Comparison of ENCODE assay signal across 8 mouse cellular contexts in genomic region chr14:55672741-55673060, GRCm38 (mm10). TPM values are rescaled to one million over a fixed set of nuclear protein-coding genes. Genes with fewer than 3 reads are reported as not detected.
DNase-seq lines count a peak whose midpoint lies in the region; ATAC-seq and TF ChIP-seq lines count a peak whose summit lies in the region.

No protein-coding gene starts in this region.

- DNase-seq in heart, postnatal 4 days = no peak
- no peak for DNase-seq in liver, embryonic 13.5 days
- DNase-seq in thymus, adult 2 months = no peak
- DNase-seq in adrenal gland, adult 2 months = no peak
- no peak for DNase-seq in gastrocnemius, postnatal 36 days

- no peaks in the 10 kb centered on the region for H3K27me3 ChIP-seq in heart, embryonic 11.5 days (ENCODE audit: control insufficient read depth, insufficient read depth, low read length)
- no peaks in the 10 kb centered on the region for H3K27me3 ChIP-seq in C2C12 (ENCODE audit: control insufficient read depth, insufficient read depth, insufficient read length)
- no peaks in the 10 kb centered on the region for H3K27me3 ChIP-seq in forebrain, embryonic 13.5 days
- H3K27me3 ChIP-seq in liver, embryonic 13.5 days = no peaks in the 10 kb centered on the region
- H3K27me3 ChIP-seq in thymus, adult 2 months (ENCODE audit: control insufficient read depth, insufficient read depth, low read length) = no peaks in the 10 kb centered on the region

- peak overlapping the region; percentile 88 for H3K9ac ChIP-seq in heart, embryonic 11.5 days (ENCODE audit: low read depth, low read length)
- H3K9ac ChIP-seq in forebrain, embryonic 13.5 days = peak overlapping the region; percentile 89
- H3K9ac ChIP-seq in liver, embryonic 13.5 days = peak overlapping the region; percentile 85

- TF ChIP-seq CTCF in C2C12 (IDR thresholded peaks at IDR 0.05; ENCODE audit: control insufficient read depth, insufficient read depth, insufficient read length) = no peak
- no peak for TF ChIP-seq CTCF in thymus, adult 2 months (IDR thresholded peaks at IDR 0.05; ENCODE audit: borderline replicate concordance, control insufficient read depth, extremely low read depth, insufficient read depth, low read length, poor library complexity)

- H3K79me3 ChIP-seq in C2C12 (ENCODE audit: low read depth) = peaks cover 46% of the 10 kb centered on the region

- peaks cover 64% of the 10 kb centered on the region for H3K79me2 ChIP-seq in C2C12 (ENCODE audit: control insufficient read depth, insufficient read depth)

- peaks cover 10% of the 10 kb centered on the region; the same call in 1 of the 2 replicates for H3K4me1 ChIP-seq in heart, embryonic 11.5 days (ENCODE audit: control insufficient read depth, insufficient read depth, low read length)
- peaks cover 22% of the 10 kb centered on the region for H3K4me1 ChIP-seq in forebrain, embryonic 13.5 days
- H3K4me1 ChIP-seq in liver, embryonic 13.5 days (replicated peaks) = peaks cover 47% of the 10 kb centered on the region
- peaks cover 3% of the 10 kb centered on the region; the same call in 1 of the 2 replicates for H3K4me1 ChIP-seq in thymus, adult 2 months (replicated peaks; ENCODE audit: control insufficient read depth, insufficient read depth, low read length)

- TF ChIP-seq POLR2A in thymus, adult 2 months (IDR thresholded peaks at IDR 0.05; ENCODE audit: control insufficient read depth, extremely low read depth, insufficient read depth, low read length, poor library complexity) = no peak

- intact Hi-C loops in gastrocnemius, postnatal 36 days (cut with DNase I) = no loop called here

- no peak overlapping the region for H3K27ac ChIP-seq in heart, embryonic 11.5 days (ENCODE audit: low read depth, low read length)
- no peak overlapping the region for H3K27ac ChIP-seq in forebrain, embryonic 13.5 days
- peak overlapping the region; percentile 90 for H3K27ac ChIP-seq in liver, embryonic 13.5 days
- H3K27ac ChIP-seq in thymus, adult 2 months (ENCODE audit: control insufficient read depth, insufficient read depth, low read length) = no peak overlapping the region; the same call in 1 of the 2 replicates

- ATAC-seq in heart, embryonic 11.5 days (replicated peaks; ENCODE audit: insufficient number of reproducible peaks, low FRiP score, low TSS enrichment) = no peak
- ATAC-seq in forebrain, embryonic 13.5 days = no peak
- no peak for ATAC-seq in liver, embryonic 13.5 days (ENCODE audit: low read depth)

- no peaks in the 10 kb centered on the region for H3K9me3 ChIP-seq in heart, embryonic 11.5 days (replicated peaks; ENCODE audit: control insufficient read depth, low read length)
- no peaks in the 10 kb centered on the region for H3K9me3 ChIP-seq in forebrain, embryonic 13.5 days (replicated peaks)
- no peaks in the 10 kb centered on the region for H3K9me3 ChIP-seq in liver, embryonic 13.5 days (replicated peaks)

- H3K4me3 ChIP-seq in heart, embryonic 11.5 days (ENCODE audit: low read depth, low read length) = peak overlapping the region; percentile 89
- H3K4me3 ChIP-seq in C2C12 (ENCODE audit: insufficient read depth, poor library complexity, severe bottlenecking) = peak overlapping the region; percentile 75
- peak overlapping the region; percentile 77 for H3K4me3 ChIP-seq in forebrain, embryonic 13.5 days
- peak overlapping the region; percentile 86 for H3K4me3 ChIP-seq in liver, embryonic 13.5 days (replicated peaks)
- H3K4me3 ChIP-seq in thymus, adult 2 months (ENCODE audit: control insufficient read depth, insufficient read depth, low read length) = no peak overlapping the region

- 80% methylated on average over 7 of the region's 7 CpGs for WGBS in heart, embryonic 11.5 days (ENCODE audit: insufficient replicate concordance)
- WGBS in forebrain, embryonic 13.5 days = 83% methylated on average over 7 of the region's 7 CpGs
- WGBS in liver, embryonic 13.5 days (ENCODE audit: insufficient replicate concordance) = 59% methylated on average over 7 of the region's 7 CpGs
- WGBS in thymus, adult 2 months = 62% methylated on average over 7 of the region's 7 CpGs

- peaks cover 16% of the 10 kb centered on the region for H3K36me3 ChIP-seq in heart, embryonic 11.5 days (ENCODE audit: control insufficient read depth, insufficient read depth, low read length)
- peaks cover 50% of the 10 kb centered on the region for H3K36me3 ChIP-seq in C2C12 (ENCODE audit: control insufficient read depth, insufficient read depth)
- H3K36me3 ChIP-seq in forebrain, embryonic 13.5 days (ENCODE audit: poor library complexity, severe bottlenecking) = peaks cover 32% of the 10 kb centered on the region
- peaks cover 45% of the 10 kb centered on the region for H3K36me3 ChIP-seq in liver, embryonic 13.5 days
- peaks cover 15% of the 10 kb centered on the region for H3K36me3 ChIP-seq in thymus, adult 2 months (ENCODE audit: control insufficient read depth, insufficient read depth, low read length)

- H3K4me2 ChIP-seq in heart, embryonic 11.5 days = peak overlapping the region; percentile 72
- peak overlapping the region; percentile 96 for H3K4me2 ChIP-seq in forebrain, embryonic 13.5 days
- H3K4me2 ChIP-seq in liver, embryonic 13.5 days = peak overlapping the region; percentile 93

- peak overlapping the region; percentile 62 for H3ac ChIP-seq in C2C12 (ENCODE audit: control insufficient read depth, insufficient read length, low read depth)

TF ChIP-seq in C2C12, 6 proteins besides CTCF, POLR2A, EP300 and RAD21:
- TF ChIP-seq CEBPB (IDR thresholded peaks at IDR 0.05; ENCODE audit: low read depth) = no peak
- no peak for TF ChIP-seq MYOD1 (IDR thresholded peaks at IDR 0.05; ENCODE audit: control insufficient read depth, insufficient read length, low read depth)

RNA-seq across cellular contexts. Expression of gene Nedd8, which starts 0.8 kb away (rescaled TPM):
- 512 and 535 TPM in 2 replicates for polyA plus RNA-seq in heart, embryonic 11.5 days (2014; fragmentation: Nextera tagmentation; extraction: Ambion mirVana)
- 100 to 1,000 TPM; 296 to 328 TPM for total RNA-seq in heart, postnatal 4 days (2021)
- polyA plus RNA-seq in C2C12 (2012; fragmentation: generic; extraction: Trizol) = 478 TPM
- polyA plus RNA-seq in forebrain, embryonic 13.5 days (2015; fragmentation: Nextera tagmentation; extraction: Ambion mirVana) = 665 and 692 TPM in 2 replicates
- polyA plus RNA-seq in liver, embryonic 13.5 days (2015; fragmentation: Nextera tagmentation; extraction: Ambion mirVana) = 325 TPM in 2 replicates
- polyA plus RNA-seq in thymus, adult 2 months (2012; rRNA removed) = 292 and 416 TPM in 2 replicates
- total RNA-seq in adrenal gland, adult 2 months (2021) = 100 to 1,000 TPM; 352 to 392 TPM
- polyA plus RNA-seq in adrenal gland, adult 2 months (2012; rRNA removed) = 214 and 281 TPM in 2 replicates
- 100 to 1,000 TPM; 174 to 184 TPM for total RNA-seq in gastrocnemius, postnatal 36 days (2021)

RNA-seq across cellular contexts. Expression of gene Gmpr2, which starts 1.0 kb away (rescaled TPM):
- 41.3 and 43.3 TPM in 2 replicates for polyA plus RNA-seq in heart, embryonic 11.5 days (2014; fragmentation: Nextera tagmentation; extraction: Ambion mirVana)
- 10 to 100 TPM; 16.6 to 21.0 TPM for total RNA-seq in heart, postnatal 4 days (2021)
- 23.8 TPM for polyA plus RNA-seq in C2C12 (2012; fragmentation: generic; extraction: Trizol)
- 57.5 and 60.4 TPM in 2 replicates for polyA plus RNA-seq in forebrain, embryonic 13.5 days (2015; fragmentation: Nextera tagmentation; extraction: Ambion mirVana)
- polyA plus RNA-seq in liver, embryonic 13.5 days (2015; fragmentation: Nextera tagmentation; extraction: Ambion mirVana) = 29.6 and 33.0 TPM in 2 replicates
- 27.8 and 40.9 TPM in 2 replicates for polyA plus RNA-seq in thymus, adult 2 months (2012; rRNA removed)
- total RNA-seq in adrenal gland, adult 2 months (2021) = 10 to 100 TPM; 23.1 to 28.5 TPM
- polyA plus RNA-seq in adrenal gland, adult 2 months (2012; rRNA removed) = 10.0 and 12.4 TPM in 2 replicates
- total RNA-seq in gastrocnemius, postnatal 36 days (2021) = 1 to 10 TPM; 1.9 to 2.6 TPM

RNA-seq across cellular contexts. Expression of gene Tinf2, which starts 8.9 kb away (rescaled TPM):
- polyA plus RNA-seq in heart, embryonic 11.5 days (2014; fragmentation: Nextera tagmentation; extraction: Ambion mirVana) = 39.6 and 42.3 TPM in 2 replicates
- 10 to 100 TPM; 23.4 to 25.7 TPM for total RNA-seq in heart, postnatal 4 days (2021)
- polyA plus RNA-seq in C2C12 (2012; fragmentation: generic; extraction: Trizol) = 24.4 TPM
- polyA plus RNA-seq in forebrain, embryonic 13.5 days (2015; fragmentation: Nextera tagmentation; extraction: Ambion mirVana) = 45.1 and 51.6 TPM in 2 replicates
- 21.1 and 26.3 TPM in 2 replicates for polyA plus RNA-seq in liver, embryonic 13.5 days (2015; fragmentation: Nextera tagmentation; extraction: Ambion mirVana)
- 51.5 and 51.9 TPM in 2 replicates for polyA plus RNA-seq in thymus, adult 2 months (2012; rRNA removed)
- total RNA-seq in adrenal gland, adult 2 months (2021) = 10 to 100 TPM; 29.6 to 35.8 TPM
- polyA plus RNA-seq in adrenal gland, adult 2 months (2012; rRNA removed) = 10.2 and 11.9 TPM in 2 replicates
- 10 to 100 TPM in 1 of 2 experiments, 1 to 10 TPM in 1; 9.4 to 10.8 TPM for total RNA-seq in gastrocnemius, postnatal 36 days (2021)

RNA-seq across cellular contexts. Expression of gene Mdp1, which starts 12.4 kb away (rescaled TPM):
- polyA plus RNA-seq in heart, embryonic 11.5 days (2014; fragmentation: Nextera tagmentation; extraction: Ambion mirVana) = 72.0 and 74.2 TPM in 2 replicates
- total RNA-seq in heart, postnatal 4 days (2021) = 10 to 100 TPM; 63.2 to 66.7 TPM
- polyA plus RNA-seq in C2C12 (2012; fragmentation: generic; extraction: Trizol) = 16.5 TPM
- 66.3 and 70.1 TPM in 2 replicates for polyA plus RNA-seq in forebrain, embryonic 13.5 days (2015; fragmentation: Nextera tagmentation; extraction: Ambion mirVana)
- polyA plus RNA-seq in liver, embryonic 13.5 days (2015; fragmentation: Nextera tagmentation; extraction: Ambion mirVana) = 23.1 and 24.2 TPM in 2 replicates
- 34.7 and 45.8 TPM in 2 replicates for polyA plus RNA-seq in thymus, adult 2 months (2012; rRNA removed)
- 10 to 100 TPM; 57.9 to 58.2 TPM for total RNA-seq in adrenal gland, adult 2 months (2021)
- 13.8 and 17.9 TPM in 2 replicates for polyA plus RNA-seq in adrenal gland, adult 2 months (2012; rRNA removed)
- total RNA-seq in gastrocnemius, postnatal 36 days (2021) = 10 to 100 TPM; 14.2 to 16.8 TPM

RNA-seq across cellular contexts. Expression of gene Tssk4, which starts 22.7 kb away (rescaled TPM):
- polyA plus RNA-seq in heart, embryonic 11.5 days (2014; fragmentation: Nextera tagmentation; extraction: Ambion mirVana) = 0.63 TPM in 2 replicates
- 1 to 10 TPM; 1.1 to 1.2 TPM for total RNA-seq in heart, postnatal 4 days (2021)
- polyA plus RNA-seq in C2C12 (2012; fragmentation: generic; extraction: Trizol) = 0.43 TPM
- polyA plus RNA-seq in forebrain, embryonic 13.5 days (2015; fragmentation: Nextera tagmentation; extraction: Ambion mirVana) = 0.57 and 0.67 TPM in 2 replicates
- polyA plus RNA-seq in liver, embryonic 13.5 days (2015; fragmentation: Nextera tagmentation; extraction: Ambion mirVana) = 0.16 and 0.27 TPM in 2 replicates
- polyA plus RNA-seq in thymus, adult 2 months (2012; rRNA removed) = 2.2 and 2.6 TPM in 2 replicates
- total RNA-seq in adrenal gland, adult 2 months (2021) = 1 to 10 TPM; 1.2 to 1.5 TPM
- polyA plus RNA-seq in adrenal gland, adult 2 months (2012; rRNA removed) = 0.52 and 0.59 TPM in 2 replicates
- under 1 TPM in 1 of 2 experiments, not detected in 1; 0.23 TPM for total RNA-seq in gastrocnemius, postnatal 36 days (2021)
